Mouse (Mus musculus) testis, adult 2 months (tissue): Measurements from ENCODE around the gene Capn7. TPM values are rescaled to one million over a fixed set of nuclear protein-coding genes. Genes with fewer than 3 reads are reported as not detected.

Experiments
- H3K27ac ChIP-seq: fragments of 200-500 bp; 2 replicates; pipeline ENCODE4 v1.5.1; 2012; ENCODE audit warnings: low read depth, low read length; ENCODE audit not compliant: control insufficient read depth, insufficient read depth
- H3K27me3 ChIP-seq: fragments of 200-500 bp; 2 replicates; pipeline ENCODE4 v1.6.1; 2012; ENCODE audit warnings: mild to moderate bottlenecking, low read length, moderate library complexity; ENCODE audit not compliant: control insufficient read depth, insufficient read depth
- H3K36me3 ChIP-seq: fragments of 200-500 bp; 2 replicates; pipeline ENCODE4 v1.6.1; 2012; ENCODE audit warnings: mild to moderate bottlenecking, low read length; ENCODE audit not compliant: control insufficient read depth, insufficient read depth
- H3K4me1 ChIP-seq: fragments of 200-500 bp; 2 replicates; pipeline ENCODE4 v1.6.1; 2012; ENCODE audit warnings: low read length; ENCODE audit not compliant: control insufficient read depth, insufficient read depth
- H3K4me3 ChIP-seq: fragments of 200-500 bp; 2 replicates; pipeline ENCODE4 v1.5.1; 2012; ENCODE audit warnings: low read depth, mild to moderate bottlenecking, low read length, moderate library complexity, mixed read lengths; ENCODE audit not compliant: control insufficient read depth
- CTCF ChIP-seq: fragments of 200-500 bp; IDR thresholded peaks from 2 replicates; pipeline ENCODE4 v1.5.1; 2012; ENCODE audit warnings: low read depth, mild to moderate bottlenecking, inconsistent platforms, low read length, moderate library complexity; ENCODE audit not compliant: control insufficient read depth, insufficient read depth, insufficient replicate concordance
- POLR2A ChIP-seq: fragments of 200-500 bp; IDR thresholded peaks from 2 replicates; pipeline ENCODE4 v1.6.1; 2012; ENCODE audit warnings: low read depth, mild to moderate bottlenecking, inconsistent platforms, low read length, moderate library complexity; ENCODE audit not compliant: control insufficient read depth
- polyA plus RNA-seq: library from polyadenylated mRNA; depleted of rRNA; stranded (reverse); fragments of >200 nt; gene quantifications from 2 replicates; pipeline ENCODE4 v1.2.3, GENCODE M21; 2012

Gene Capn7
- polyA plus RNA-seq, 1 experiment, result 8.5 TPM

DNA sequence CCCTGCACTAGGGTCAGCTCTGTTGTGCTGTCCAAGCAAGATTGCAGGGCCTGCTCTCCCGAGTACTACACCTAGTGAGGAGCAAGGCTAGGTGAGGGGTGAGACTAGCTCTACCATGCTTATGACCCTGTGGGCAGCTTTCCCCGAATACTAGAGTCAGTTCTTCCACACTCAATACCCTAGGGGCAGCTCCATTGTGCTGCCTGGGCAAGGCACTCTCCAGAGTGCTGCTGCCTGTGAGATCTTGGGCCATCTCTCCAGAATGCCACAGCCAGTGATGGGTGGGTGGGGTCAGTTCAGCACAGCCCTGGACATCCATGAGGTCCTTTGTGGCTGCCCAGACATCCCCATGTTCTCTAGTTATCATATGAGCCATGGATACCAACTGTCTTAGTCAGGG lies 6.7 kb upstream of the Capn7 start:
- Histone ChIP-seq H3K27me3 (no peaks in the 10 kb centered on the region), H3K4me1 (0 out of 2 replicates have a peak, but pooled peaks cover 2% of the 10 kb centered on the region), H3K36me3 (no peaks in the 10 kb centered on the region), H3K27ac (no peak overlapping the region), H3K4me3 (no peak overlapping the region)
- TF ChIP-seq CTCF, result no peak
- no peak for TF ChIP-seq POLR2A

DNA sequence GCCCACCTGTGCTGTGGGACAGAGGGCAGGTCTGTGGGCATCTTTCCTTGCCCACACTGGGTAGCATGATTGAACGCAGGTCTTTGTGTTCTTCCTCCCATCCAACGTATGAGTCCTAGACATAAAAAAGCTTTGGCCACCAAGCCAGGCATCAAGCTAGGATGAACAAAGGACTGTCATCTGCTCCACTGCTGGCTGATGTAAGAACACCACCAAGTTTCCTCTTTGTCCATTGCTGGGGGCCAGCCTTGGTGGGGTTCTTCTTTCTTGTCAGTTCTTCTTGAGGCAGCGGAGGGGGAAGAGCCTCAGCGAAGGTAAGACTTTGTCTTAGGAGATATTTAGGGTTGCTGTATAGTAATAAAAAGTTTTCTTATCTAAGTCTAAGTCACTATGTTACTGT lies 5.5 kb upstream of the Capn7 start:
- Histone ChIP-seq H3K27ac (no peak overlapping the region), H3K4me3 (no peak overlapping the region), H3K36me3 (no peaks in the 10 kb centered on the region), H3K27me3 (no peaks in the 10 kb centered on the region), H3K4me1 (no peaks in the 10 kb centered on the region)
- TF ChIP-seq POLR2A (no peak), CTCF (no peak)

DNA sequence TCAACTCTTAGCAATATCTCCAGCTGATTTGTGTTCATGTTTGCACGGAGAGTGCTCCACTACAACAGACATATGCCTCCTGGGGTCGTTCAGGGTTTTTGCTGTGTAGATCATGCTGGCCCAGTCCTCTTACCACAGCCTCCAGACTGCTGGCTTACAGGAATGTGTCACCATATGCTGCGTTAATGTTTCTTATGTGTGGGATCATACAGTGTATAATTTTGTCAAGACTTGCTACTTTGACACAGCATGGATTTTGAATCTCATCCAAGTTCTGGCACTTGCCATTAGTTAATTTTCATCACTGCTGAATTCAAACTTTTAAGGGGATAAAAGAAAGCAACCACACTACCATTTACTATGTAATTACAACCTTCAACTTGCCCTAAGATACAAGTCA lies 673 bp upstream of the Capn7 start:
- TF ChIP-seq POLR2A (no peak), CTCF (no peak)
- peaks cover 2% of the 10 kb centered on the region; the same call in 1 of the 2 replicates for H3K4me1 ChIP-seq
- peak overlapping the region; percentile 38 for H3K4me3 ChIP-seq
- 0 out of 2 replicates have a peak overlapping the region, but pooled peaks have one; percentile 22 for H3K27ac ChIP-seq
- H3K27me3 ChIP-seq, result no peaks in the 10 kb centered on the region
- H3K36me3 ChIP-seq, result no peaks in the 10 kb centered on the region

DNA sequence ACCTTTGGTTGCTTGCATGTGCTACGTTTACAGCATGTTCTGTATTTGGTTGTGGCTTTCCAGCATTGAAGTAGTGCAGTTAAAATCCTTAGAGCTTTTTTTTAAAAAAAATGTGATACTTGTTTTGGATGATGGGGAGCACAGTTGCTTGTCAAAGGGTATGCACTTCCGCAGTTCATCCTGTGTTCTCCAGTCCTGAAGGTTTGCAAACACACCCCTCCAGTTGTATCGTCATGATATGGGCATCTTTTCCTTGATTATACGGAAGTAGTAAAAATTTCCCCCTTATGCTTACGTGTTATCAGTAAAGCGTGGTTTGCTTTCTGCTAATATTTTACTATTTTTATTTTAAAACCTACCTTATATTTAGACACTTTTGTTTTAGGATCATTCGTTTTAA lies 968 bp downstream of the Capn7 start:
- TF ChIP-seq POLR2A, result no peak
- no peak for TF ChIP-seq CTCF
- Histone ChIP-seq H3K27me3 (no peaks in the 10 kb centered on the region), H3K27ac (no peak overlapping the region), H3K36me3 (no peaks in the 10 kb centered on the region), H3K4me3 (no peak overlapping the region), H3K4me1 (peaks cover 2% of the 10 kb centered on the region; the same call in 1 of the 2 replicates)

- Histone ChIP-seq H3K36me3 (no peaks in the 10 kb centered on the region), H3K4me1 (peaks cover 2% of the 10 kb centered on the region; the same call in 1 of the 2 replicates), H3K27ac (no peak overlapping the region), H3K4me3 (no peak overlapping the region), H3K27me3 (no peaks in the 10 kb centered on the region)
- TF ChIP-seq CTCF, result no peak
- TF ChIP-seq POLR2A, result no peak
These were observed 1.5 kb downstream of the Capn7 start for GRCm38 (mm10) chr14:31337947-31338346.

DNA sequence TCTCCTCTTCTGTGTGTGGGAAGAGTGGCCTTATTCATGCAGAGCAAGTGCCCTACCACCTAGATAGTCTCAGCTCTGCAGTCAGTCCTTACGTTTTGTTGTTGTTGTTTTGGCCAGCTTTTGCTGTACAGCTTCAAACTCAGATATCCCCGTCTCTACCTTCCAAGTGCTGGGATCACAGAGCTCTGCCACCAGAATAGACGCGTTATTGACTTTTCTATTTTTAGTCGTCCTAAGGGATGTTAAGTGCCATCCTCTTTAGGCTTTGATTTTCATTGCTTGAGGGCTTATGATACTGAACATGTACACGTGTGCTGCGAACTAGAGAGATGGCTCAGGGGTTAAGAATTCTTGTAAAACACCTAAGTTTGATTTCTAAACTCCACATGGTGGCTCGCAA lies 6.8 kb downstream of the Capn7 start:
- no peaks in the 10 kb centered on the region for H3K36me3 ChIP-seq
- H3K27me3 ChIP-seq, result no peaks in the 10 kb centered on the region
- H3K4me1 ChIP-seq, result no peaks in the 10 kb centered on the region
- H3K4me3 ChIP-seq, result no peak overlapping the region
- TF ChIP-seq CTCF (no peak), POLR2A (no peak)
- H3K27ac ChIP-seq, result no peak overlapping the region

GRCm38 (mm10) chr14:31345367-31345766 lies 8.9 kb downstream of the Capn7 start:
- no peaks in the 10 kb centered on the region for H3K36me3 ChIP-seq

GRCm38 (mm10) chr14:31362236-31362635 lies 25.8 kb downstream of the Capn7 start:
- H3K36me3 ChIP-seq, result peaks cover 3% of the 10 kb centered on the region

More at GRCm38 (mm10) chr14:31345367-31345766, 8.9 kb downstream of the Capn7 start:
- no peaks in the 10 kb centered on the region for H3K4me1 ChIP-seq
- H3K4me3 ChIP-seq, result no peak overlapping the region
- no peaks in the 10 kb centered on the region for H3K27me3 ChIP-seq
- no peak overlapping the region for H3K27ac ChIP-seq
- no peak for TF ChIP-seq POLR2A
- TF ChIP-seq CTCF, result no peak

More at GRCm38 (mm10) chr14:31362236-31362635, 25.8 kb downstream of the Capn7 start:
- TF ChIP-seq CTCF (no peak), POLR2A (no peak)
- Histone ChIP-seq H3K27me3 (no peaks in the 10 kb centered on the region), H3K27ac (no peak overlapping the region), H3K4me3 (no peak overlapping the region), H3K4me1 (no peaks in the 10 kb centered on the region)
